Mouse (Mus musculus) urinary bladder, postnatal 36 days (tissue): ENCODE data around the gene Lypd9.
"Not testable (repeated sequence)": the region's sequence is repeated elsewhere in the genome, so short reads cannot be mapped to it uniquely, and the experiment has no call there.

Source experiments
- DNase-seq, 2 experiments: peaks; one replicate each; pipeline ENCODE4 v3.0.0; 2022; ENCODE audit warnings: low spot score in 2 of 2, mixed read lengths in 1 of 2

The Lypd9 gene

GRCm38 (mm10) chr11:58452759-58453158 is at the start of gene Lypd9:
Gene Lypd9, minus strand, starts transcription at chr11:58452923.
- no peak for DNase-seq

- not testable (repeated sequence) for DNase-seq
Observed at GRCm38 (mm10) chr11:58502472-58502871, 49.7 kb upstream of the Lypd9 start, which contains the start of gene Olfr331. Gene Olfr331, minus strand, starts transcription at chr11:58502572.

- no peak for DNase-seq
Observed at GRCm38 (mm10) chr11:58499290-58499689, 46.6 kb upstream of the Lypd9 start.

- no peak for DNase-seq
Observed at GRCm38 (mm10) chr11:58498761-58499160, 46.0 kb upstream of the Lypd9 start.

GRCm38 (mm10) chr11:58492455-58492854 is 39.7 kb upstream of the Lypd9 start, which contains the start of gene Olfr332:
Gene Olfr332, minus strand, starts transcription at chr11:58492555.
- no peak for DNase-seq

- no peak for DNase-seq
Observed at GRCm38 (mm10) chr11:58462170-58462569, 9.4 kb upstream of the Lypd9 start, which contains the start of gene Olfr30. Gene Olfr30, minus strand, starts transcription at chr11:58462270.

- no peak for DNase-seq
Observed at GRCm38 (mm10) chr11:58453592-58453991, 869 bp upstream of the Lypd9 start.

- DNase-seq, result no peak
Observed at GRCm38 (mm10) chr11:58437866-58438265, 14.9 kb downstream of the Lypd9 start.

- no peak for DNase-seq
Observed at GRCm38 (mm10) chr11:58432259-58432658, 20.5 kb downstream of the Lypd9 start, which contains the start of gene Gm12253. Gene Gm12253, plus strand, starts transcription at chr11:58432559.

GRCm38 (mm10) chr11:58420815-58421214 is 31.9 kb downstream of the Lypd9 start, which contains the start of gene 1810065E05Rik:
Gene 1810065E05Rik, plus strand, starts transcription at chr11:58421111.
- no peak for DNase-seq

- DNase-seq, result no peak
Observed at GRCm38 (mm10) chr11:58418336-58418735, 34.4 kb downstream of the Lypd9 start.

GRCm38 (mm10) chr11:58408066-58408465 is 44.7 kb downstream of the Lypd9 start:
- peak in 1 of 2 experiments; percentile 14 for DNase-seq

- no peak for DNase-seq
Observed at GRCm38 (mm10) chr11:58400655-58401054, 52.1 kb downstream of the Lypd9 start.

GRCm38 (mm10) chr11:58399985-58400645 is 52.6 kb downstream of the Lypd9 start:
- no peak for DNase-seq
